Mouse (Mus musculus) brain, embryonic 14.5 days (tissue): ENCODE data around the gene H2-Aa. TPM values are rescaled to one million over a fixed set of nuclear protein-coding genes. Genes with fewer than 3 reads are reported as not detected.

ENCODE experiments used
- DNase-seq: peaks from one replicate; pipeline ENCODE4 v3.0.0-alpha.2; 2011; ENCODE audit warnings: low read depth
- CTCF ChIP-seq: fragments of 200-500 bp; IDR thresholded peaks from 2 replicates; pipeline ENCODE4 v1.5.1; 2012; ENCODE audit warnings: inconsistent platforms, mild to moderate bottlenecking, moderate library complexity, borderline replicate concordance; ENCODE audit not compliant: insufficient read depth, insufficient read length; ENCODE audit errors: extremely low read depth
- POLR2A ChIP-seq: fragments of 200-500 bp; IDR thresholded peaks from 2 replicates; pipeline ENCODE4 v1.6.1; 2012; ENCODE audit warnings: mild to moderate bottlenecking, inconsistent platforms, borderline replicate concordance; ENCODE audit not compliant: poor library complexity, insufficient read depth, insufficient read length, severe bottlenecking; ENCODE audit errors: extremely low read depth
- polyA plus RNA-seq: library from polyadenylated mRNA; depleted of rRNA; stranded (reverse); fragments of >200 nt; gene quantifications from 2 replicates; pipeline ENCODE4 v1.2.3, GENCODE M21; 2012

H2-Aa gene
- polyA plus RNA-seq, 1 experiment, result 0.51 TPM

DNA sequence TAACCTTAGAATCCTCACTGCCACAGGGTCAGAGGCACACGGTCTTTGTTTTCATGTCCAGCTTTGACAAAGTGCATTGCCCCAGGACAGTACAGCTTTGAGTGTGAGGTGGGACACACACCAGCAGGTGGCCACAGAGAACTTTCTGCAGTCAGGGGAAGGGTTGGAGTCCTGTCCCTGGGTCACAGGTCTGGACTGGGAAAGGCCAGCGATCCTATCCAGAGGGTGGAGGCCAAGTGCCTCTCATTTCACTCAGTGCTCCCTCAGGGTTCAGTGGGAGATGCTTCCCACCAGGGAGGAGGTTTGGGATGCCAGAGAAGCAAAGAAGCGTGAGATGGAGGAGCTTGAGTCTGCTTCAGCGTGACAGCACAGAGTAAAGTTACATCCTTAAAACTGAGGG, 36.0 kb downstream of the H2-Aa start:
- no peak for DNase-seq
- no peak for TF ChIP-seq POLR2A
- peak; percentile 5; the same call in 1 of the 2 replicates for TF ChIP-seq CTCF

DNA sequence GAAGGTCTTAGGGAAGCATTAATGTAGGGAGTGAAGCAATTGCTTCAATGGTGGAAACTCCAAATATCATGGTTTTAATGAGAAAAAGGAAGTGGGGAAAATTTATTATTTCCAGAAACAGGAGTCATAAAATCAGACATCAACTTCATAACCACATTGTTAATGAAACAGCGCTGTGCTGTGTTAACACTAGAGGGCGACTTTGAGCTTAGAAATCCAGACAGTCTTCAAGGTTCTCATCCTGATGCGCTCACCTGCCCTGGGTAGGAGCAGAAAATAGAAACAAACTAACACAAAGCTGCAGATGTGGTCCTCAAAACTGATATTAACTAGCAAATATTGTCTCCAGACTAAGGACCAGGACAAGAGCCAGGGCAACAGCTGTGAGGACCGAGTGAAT, 37.7 kb downstream of the H2-Aa start:
- peak; percentile 69; the same call in 1 of the 2 replicates for TF ChIP-seq CTCF
- no peak for TF ChIP-seq POLR2A
- peak; percentile 82 for DNase-seq

DNA sequence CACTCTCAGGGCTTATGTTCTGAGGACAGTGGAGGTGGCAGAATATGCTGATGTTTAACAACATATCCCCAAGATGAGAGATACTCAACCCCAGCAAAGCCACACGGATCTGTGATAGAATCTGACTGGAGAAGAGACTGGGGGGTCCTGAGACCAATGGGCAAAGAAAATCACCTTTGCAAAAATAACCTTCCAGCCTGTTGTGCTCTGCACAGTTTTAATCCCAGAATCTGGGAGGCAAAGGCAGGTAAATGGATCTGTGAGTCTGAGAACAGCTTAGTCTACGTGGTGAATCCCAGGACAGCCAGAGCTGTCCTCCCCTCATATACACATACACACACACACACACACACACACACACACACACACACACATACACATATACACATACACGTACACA, 38.3 kb downstream of the H2-Aa start:
- TF ChIP-seq CTCF (no peak), POLR2A (no peak)
- no peak for DNase-seq

DNA sequence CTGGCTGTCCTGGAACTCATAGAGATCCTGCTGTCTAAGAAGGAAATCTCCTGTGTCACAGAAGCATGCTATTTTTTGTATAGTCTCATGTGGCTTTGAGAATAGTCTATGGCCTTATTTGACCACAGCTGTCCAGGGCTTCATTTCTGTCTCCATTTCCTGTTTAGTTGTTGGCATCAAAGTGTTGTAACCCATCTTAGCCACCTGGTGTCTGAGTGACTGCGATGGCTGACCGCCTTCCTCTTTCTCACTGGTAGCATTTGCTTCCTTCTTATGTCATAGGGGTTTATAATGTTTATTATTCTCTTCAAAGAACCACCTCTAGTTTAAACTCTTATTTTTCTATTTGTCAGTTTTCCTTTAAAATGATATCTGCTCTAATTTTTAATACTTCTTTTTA, 38.9 kb downstream of the H2-Aa start:
- DNase-seq, result no peak
- TF ChIP-seq CTCF (no peak), POLR2A (no peak)

DNA sequence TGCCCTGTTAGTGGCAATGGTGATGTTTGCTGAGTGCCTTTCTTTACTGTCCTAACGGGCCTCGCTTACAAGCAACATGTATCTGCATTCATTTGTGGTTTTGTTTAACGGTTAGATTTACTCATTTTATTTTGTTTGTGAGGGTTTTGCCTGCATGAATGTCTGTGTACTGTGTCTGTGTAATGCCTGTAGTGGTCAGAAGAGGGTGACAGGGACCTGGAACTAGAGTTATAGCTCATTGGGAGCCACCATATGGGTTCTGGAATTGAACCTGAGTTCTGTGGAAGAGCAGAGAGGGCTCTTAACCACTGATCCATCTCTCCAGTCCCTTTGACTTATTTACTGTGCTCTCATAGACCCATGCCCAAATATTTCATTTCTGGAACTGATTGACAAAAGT, 40.6 kb downstream of the H2-Aa start:
- TF ChIP-seq CTCF (peak; percentile 20; the same call in 1 of the 2 replicates), POLR2A (no peak)
- peak; percentile 7 for DNase-seq

DNA sequence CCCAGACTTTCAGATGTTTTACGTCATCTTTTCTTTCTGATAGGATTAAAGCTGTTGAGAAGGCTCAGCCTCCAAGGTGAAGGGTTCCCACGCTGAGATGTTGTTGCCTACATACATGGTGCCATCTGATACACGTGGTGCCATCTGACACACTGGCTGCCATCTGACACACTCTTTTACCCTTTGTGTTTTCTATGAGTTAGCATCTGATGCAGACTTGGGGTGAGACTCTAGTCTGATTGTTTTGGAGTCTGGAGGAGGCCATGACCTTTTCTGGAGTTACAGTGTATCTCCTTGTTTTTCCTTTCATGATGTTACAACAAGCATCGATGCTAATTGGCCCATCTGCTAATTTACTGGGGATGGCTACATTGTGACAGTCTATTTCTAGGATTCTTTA, 43.0 kb downstream of the H2-Aa start:
- no peak for TF ChIP-seq CTCF
- no peak for TF ChIP-seq POLR2A

DNA sequence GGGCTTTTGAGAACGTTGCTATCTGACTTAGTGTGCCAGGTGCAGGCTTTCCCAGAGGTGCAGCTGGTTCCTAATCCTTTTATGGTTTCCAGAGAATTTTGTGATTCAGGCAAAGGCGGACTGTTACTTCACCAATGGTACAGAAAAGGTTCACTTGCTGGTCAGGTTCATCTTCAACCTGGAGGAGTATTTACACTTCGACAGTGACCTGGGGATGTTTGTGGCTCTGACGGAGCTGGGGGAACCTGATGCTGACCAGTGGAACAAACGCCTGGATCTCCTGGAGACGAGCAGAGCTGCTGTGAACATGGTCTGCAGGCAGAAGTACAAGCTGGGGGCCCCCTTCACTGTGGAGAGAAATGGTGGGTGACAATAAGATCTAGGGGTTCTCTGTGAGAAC, 46.7 kb downstream of the H2-Aa start:
- no peak for DNase-seq
- TF ChIP-seq CTCF (no peak), POLR2A (no peak)

More for the DNA sequence above, 43.0 kb downstream of the H2-Aa start:
- DNase-seq, result no peak

DNA sequence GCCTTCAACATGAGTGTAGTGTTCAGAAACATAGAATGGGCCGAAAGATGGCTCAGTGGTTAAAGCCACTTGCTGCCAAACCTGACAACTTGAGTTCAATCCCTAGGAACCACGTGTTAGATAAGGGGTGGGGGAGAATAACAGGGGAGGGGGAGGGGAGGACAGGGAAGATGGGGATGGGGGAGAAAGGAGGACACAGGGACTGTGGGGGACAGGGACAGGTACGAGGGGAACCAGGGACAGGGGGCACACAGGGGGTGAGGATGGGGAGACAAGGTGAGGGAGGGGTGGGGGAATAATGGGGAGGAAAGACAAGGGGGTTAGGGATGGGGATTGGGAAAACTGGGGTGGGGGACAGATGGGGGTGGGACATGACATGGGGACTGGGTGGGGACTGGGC, 47.3 kb downstream of the H2-Aa start:
- no peak for DNase-seq
- TF ChIP-seq POLR2A, result no peak
- no peak for TF ChIP-seq CTCF

DNA sequence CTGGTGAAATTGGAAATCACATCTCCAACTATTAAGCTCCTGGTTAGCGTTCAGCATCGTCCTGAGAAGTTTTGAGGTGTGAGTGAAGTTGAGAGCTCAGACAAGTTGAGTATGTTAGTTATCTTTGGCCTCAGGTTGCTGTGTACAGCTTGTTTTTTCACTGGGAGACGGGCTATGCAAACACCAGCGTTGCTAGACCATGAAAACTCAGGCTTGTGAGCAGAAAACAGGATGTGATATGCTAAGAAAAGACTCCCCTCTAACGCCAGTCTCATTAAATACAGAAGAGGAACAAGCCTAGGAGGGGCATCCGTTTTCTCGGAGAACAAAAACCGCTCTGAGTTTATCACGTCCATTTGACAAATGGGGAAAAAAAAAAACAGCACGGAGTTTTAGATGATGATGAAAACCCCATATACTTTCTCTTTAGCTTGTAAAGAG, 48.0 kb downstream of the H2-Aa start:
- DNase-seq, result no peak
- TF ChIP-seq POLR2A, result no peak
- no peak for TF ChIP-seq CTCF

DNA sequence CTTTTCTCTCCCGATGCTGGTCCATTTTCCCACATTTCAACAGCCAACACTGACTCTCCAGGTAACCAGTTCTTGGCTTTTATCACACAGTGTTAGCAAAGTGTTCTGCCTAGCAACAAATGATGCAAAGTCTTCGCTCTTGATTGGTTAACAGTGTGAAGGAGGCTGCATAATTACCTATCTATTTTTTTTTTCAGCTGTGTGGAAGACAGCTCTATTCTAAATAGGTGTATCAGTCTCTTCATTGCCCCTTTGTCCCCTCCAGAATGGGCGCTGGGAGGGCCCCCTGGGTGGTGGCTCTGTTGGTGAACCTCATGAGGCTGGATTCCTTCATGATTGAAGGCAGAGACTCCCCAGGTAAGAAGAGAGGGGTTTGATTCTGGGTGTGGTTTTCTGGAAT, 48.9 kb downstream of the H2-Aa start, which contains the start of gene H2-Ob:
Gene H2-Ob (plus strand): TSS at position 198 of the 400 bp plus-strand sequence.
- TF ChIP-seq CTCF (no peak), POLR2A (no peak)
- DNase-seq, result peak; percentile 60

DNA sequence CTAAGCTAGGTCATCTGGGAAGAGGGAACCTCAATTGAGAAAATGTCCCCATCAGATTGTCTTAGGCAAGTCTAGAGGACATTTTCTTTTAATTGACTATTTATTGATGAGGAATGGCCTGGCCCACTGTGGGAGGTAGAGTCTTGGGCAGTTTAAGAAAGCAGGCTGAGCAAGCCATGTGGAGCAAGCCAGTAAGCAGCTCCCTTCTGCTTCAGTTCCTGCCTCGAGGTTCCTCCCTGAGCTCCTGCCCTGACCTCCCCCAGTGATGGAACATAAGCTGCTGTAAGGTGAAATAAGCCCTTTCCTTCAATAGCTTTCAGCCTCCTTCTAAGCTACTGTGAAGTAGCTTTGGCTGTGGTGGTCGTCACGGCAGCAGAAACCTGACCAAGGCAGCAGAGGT, 49.9 kb downstream of the H2-Aa start:
- TF ChIP-seq CTCF (no peak), POLR2A (no peak)
- DNase-seq, result no peak

DNA sequence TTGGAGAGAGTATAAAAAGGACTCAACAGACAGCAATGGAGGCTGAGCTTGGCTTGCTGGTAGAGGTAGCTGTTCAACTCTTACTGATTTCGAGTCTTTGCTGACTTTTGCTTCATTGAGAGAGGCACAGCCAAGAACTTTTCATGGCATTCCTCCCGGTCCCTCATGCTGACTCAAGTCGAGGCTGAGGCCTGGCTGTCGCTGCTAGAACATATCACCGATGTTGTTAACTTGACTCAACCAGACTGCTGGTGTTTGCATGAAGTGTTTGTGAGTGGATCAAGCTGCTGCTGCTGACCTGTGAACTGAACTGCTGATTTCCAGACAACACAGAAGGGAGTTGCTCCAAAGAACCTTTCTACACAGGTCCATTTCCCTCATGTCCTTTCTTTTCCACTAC, 50.9 kb downstream of the H2-Aa start:
- TF ChIP-seq CTCF (no peak), POLR2A (no peak)
- no peak for DNase-seq
